In genomic region chr17:88251949-88252521, GRCm38 (mm10) we compare ENCODE assay signal across 8 mouse cellular contexts.
A peak's percentile ranks its signal among the peaks of the same experiment; 100 is the strongest.
DNase-seq lines count a peak whose midpoint lies in the region; ATAC-seq and TF ChIP-seq lines count a peak whose summit lies in the region.

No protein-coding gene starts in this region.

- peak overlapping the region; percentile 59 for H3K27ac ChIP-seq in heart, embryonic 10.5 days
- H3K27ac ChIP-seq in liver, embryonic 11.5 days (ENCODE audit: low read depth, low read length) = no peak overlapping the region
- H3K27ac ChIP-seq in stomach, embryonic 16.5 days (ENCODE audit: low read length) = no peak overlapping the region

- H3ac ChIP-seq in myocyte (ENCODE audit: control insufficient read depth, insufficient read length) = no peak overlapping the region

- no peaks in the 10 kb centered on the region for H3K36me3 ChIP-seq in heart, embryonic 10.5 days
- no peaks in the 10 kb centered on the region for H3K36me3 ChIP-seq in liver, embryonic 11.5 days (ENCODE audit: control insufficient read depth, insufficient read depth, low read length)
- H3K36me3 ChIP-seq in myocyte (ENCODE audit: control insufficient read depth, insufficient read depth) = no peaks in the 10 kb centered on the region
- H3K36me3 ChIP-seq in stomach, embryonic 16.5 days (ENCODE audit: control insufficient read depth, insufficient read depth, low read length) = no peaks in the 10 kb centered on the region

- H3K4me2 ChIP-seq in liver, embryonic 11.5 days = peak overlapping the region; percentile 61
- H3K4me2 ChIP-seq in myocyte (ENCODE audit: low read depth) = peak overlapping the region; percentile 55
- peak overlapping the region; percentile 41 for H3K4me2 ChIP-seq in stomach, embryonic 16.5 days (ENCODE audit: low read depth, low read length)

- H3K4me1 ChIP-seq in heart, embryonic 10.5 days = peaks cover 16% of the 10 kb centered on the region
- H3K4me1 ChIP-seq in liver, embryonic 11.5 days (replicated peaks; ENCODE audit: control insufficient read depth, insufficient read depth, low read length) = 0 out of 2 replicates have a peak, but pooled peaks cover 3% of the 10 kb centered on the region
- H3K4me1 ChIP-seq in stomach, embryonic 16.5 days (ENCODE audit: control insufficient read depth, insufficient read depth, low read length) = no peaks in the 10 kb centered on the region; the same call in 1 of the 2 replicates

- no peaks in the 10 kb centered on the region for H3K79me2 ChIP-seq in myocyte (ENCODE audit: control insufficient read depth, insufficient read depth)

- no peaks in the 10 kb centered on the region for H3K27me3 ChIP-seq in heart, embryonic 10.5 days (ENCODE audit: insufficient read depth, poor library complexity, severe bottlenecking)
- H3K27me3 ChIP-seq in liver, embryonic 11.5 days (replicated peaks; ENCODE audit: control insufficient read depth, insufficient read depth, low read length) = no peaks in the 10 kb centered on the region
- no peaks in the 10 kb centered on the region for H3K27me3 ChIP-seq in myocyte (ENCODE audit: control insufficient read depth, insufficient read depth, insufficient read length)
- no peaks in the 10 kb centered on the region for H3K27me3 ChIP-seq in stomach, embryonic 16.5 days (ENCODE audit: control insufficient read depth, insufficient read depth, low read length)

- H3K9me3 ChIP-seq in heart, embryonic 10.5 days = no peaks in the 10 kb centered on the region
- H3K9me3 ChIP-seq in liver, embryonic 11.5 days (ENCODE audit: control insufficient read depth, low read length) = no peaks in the 10 kb centered on the region; the same call in 1 of the 2 replicates
- H3K9me3 ChIP-seq in stomach, embryonic 16.5 days (replicated peaks; ENCODE audit: control insufficient read depth, low read length) = no peaks in the 10 kb centered on the region

- peak; percentile 53 for DNase-seq in 3T3-L1 (ENCODE audit: low read depth, low spot score)
- peak; percentile 64 to 89 for DNase-seq in adrenal gland, adult (ENCODE audit: inconsistent age in 2 of 2, low spot score in 1 of 2)
- DNase-seq in embryo, embryonic 11 days = peak; percentile 86
- DNase-seq in heart, embryonic 10.5 days (ENCODE audit: low spot score) = no peak
- DNase-seq in kidney, adult 9 months = peak; percentile 51
- peak; percentile 68 for DNase-seq in liver, embryonic 11.5 days (ENCODE audit: low spot score)

- WGBS in heart, embryonic 10.5 days = 13% methylated on average over 17 of the region's 17 CpGs
- 16% methylated on average over 17 of the region's 17 CpGs for WGBS in liver, embryonic 11.5 days
- 12% methylated on average over 17 of the region's 17 CpGs for WGBS in stomach, embryonic 16.5 days

- ATAC-seq in liver, embryonic 11.5 days (replicated peaks; ENCODE audit: low FRiP score) = peak; percentile 22; the same call in 1 of the 2 replicates
- ATAC-seq in stomach, embryonic 16.5 days (ENCODE audit: insufficient read depth, low FRiP score) = peak; percentile 56; the same call in 1 of the 2 replicates

- TF ChIP-seq POLR2A in myocyte (IDR thresholded peaks at IDR 0.05; ENCODE audit: insufficient read length, low read depth) = no peak

- peak overlapping the region; percentile 43 for H3K4me3 ChIP-seq in heart, embryonic 10.5 days
- H3K4me3 ChIP-seq in liver, embryonic 11.5 days (ENCODE audit: low read depth, low read length) = peak overlapping the region; percentile 24; the same call in 1 of the 2 replicates
- no peak overlapping the region for H3K4me3 ChIP-seq in myocyte
- 0 out of 2 replicates have a peak overlapping the region, but pooled peaks have one; percentile 12 for H3K4me3 ChIP-seq in stomach, embryonic 16.5 days (replicated peaks; ENCODE audit: low read length)

- H3K9ac ChIP-seq in liver, embryonic 11.5 days (ENCODE audit: low read depth, low read length) = no peak overlapping the region
- peak overlapping the region; percentile 18; the same call in 1 of the 2 replicates for H3K9ac ChIP-seq in stomach, embryonic 16.5 days (ENCODE audit: low read length)

TF ChIP-seq in myocyte, 11 proteins besides CTCF, POLR2A, EP300 and RAD21:
- TF ChIP-seq MYOG (IDR thresholded peaks at IDR 0.05; ENCODE audit: control insufficient read depth in 1 of 3, insufficient read depth in 1 of 3, insufficient read length in 2 of 3, low read depth in 2 of 3) = no peak
- TF ChIP-seq REST (IDR thresholded peaks at IDR 0.05; ENCODE audit: insufficient read depth, insufficient read length) = no peak
- no peak for TF ChIP-seq USF1 (IDR thresholded peaks at IDR 0.05; ENCODE audit: low read depth)
- no peak for TF ChIP-seq E2F4 (IDR thresholded peaks at IDR 0.05; ENCODE audit: insufficient read depth)
- no peak for TF ChIP-seq MYOD1 (IDR thresholded peaks at IDR 0.05; ENCODE audit: control insufficient read depth in 1 of 3, insufficient read length in 2 of 3, low read depth in 2 of 3)
- no peak for TF ChIP-seq SRF (IDR thresholded peaks at IDR 0.05; ENCODE audit: control insufficient read depth, insufficient read length, low read depth)
- TF ChIP-seq POLR2AphosphoS2 (IDR thresholded peaks at IDR 0.05; ENCODE audit: insufficient read length, low read depth) = no peak
- TF ChIP-seq TCF3 (IDR thresholded peaks at IDR 0.05; ENCODE audit: insufficient read length, low read depth) = no peak
- no peak for TF ChIP-seq TCF12 (IDR thresholded peaks at IDR 0.05; ENCODE audit: insufficient read depth, poor library complexity, severe bottlenecking)
- TF ChIP-seq CEBPB (IDR thresholded peaks at IDR 0.05; ENCODE audit: insufficient read depth, poor library complexity, severe bottlenecking) = no peak
- no peak for TF ChIP-seq MAX (IDR thresholded peaks at IDR 0.05; ENCODE audit: low read depth)
TF ChIP-seq in myocyte: peak in this region for 0.
